Mouse (Mus musculus) layer of hippocampus, postnatal 10 days (tissue): ENCODE data around the gene Vamp3. TPM values are rescaled to one million over a fixed set of nuclear protein-coding genes. Genes with fewer than 3 reads are reported as not detected.
"Not testable (repeated sequence)": the region's sequence is repeated elsewhere in the genome, so short reads cannot be mapped to it uniquely, and the experiment has no call there.

Source experiments
- DNase-seq, 2 experiments: peaks; one replicate each; pipeline ENCODE4 v3.0.0; 2021; ENCODE audit warnings: low spot score in 2 of 2
- total RNA-seq, 2 experiments: library from RNA; stranded (reverse); gene quantifications; 2 replicates each; pipeline ENCODE4 v1.2.3; 2021

Gene Vamp3
- total RNA-seq, 2 experiments from 2014 or later: 33.0 to 35.5 TPM

- no peak for DNase-seq
Measured at GRCm38 (mm10) chr4:151046524-151046923, 11.2 kb downstream of the Vamp3 start.

DNA sequence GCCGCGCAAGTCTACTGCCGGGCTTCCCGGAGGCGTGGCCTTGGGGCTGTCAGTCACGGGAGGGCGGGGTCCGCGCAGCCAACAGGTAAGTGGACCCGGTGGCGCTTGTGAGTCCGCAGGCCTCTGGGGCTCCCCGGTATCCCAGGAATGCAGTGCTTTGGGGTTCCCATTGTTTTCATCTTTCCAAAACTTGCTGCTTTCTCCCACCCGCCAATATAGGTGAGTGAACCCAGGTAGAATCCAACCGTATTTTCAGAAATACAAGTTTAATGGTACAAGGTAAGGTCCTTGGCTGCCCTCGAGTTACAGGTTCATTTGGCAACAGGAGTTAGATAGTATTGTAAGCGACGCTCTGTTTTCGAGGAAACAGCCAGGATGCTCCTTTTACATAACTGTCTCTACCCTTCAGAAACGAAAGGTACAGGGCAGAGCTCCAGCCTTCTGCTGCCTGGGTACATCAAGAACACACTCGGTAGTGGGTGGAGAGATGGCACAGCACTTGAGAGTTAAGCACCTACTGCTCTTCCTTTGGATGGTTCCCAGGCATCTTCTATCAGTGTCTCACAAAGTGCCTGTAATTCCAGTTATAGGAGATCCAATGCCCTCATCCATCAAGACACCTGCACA is 12.7 kb downstream of the Vamp3 start:
- peak in 1 of 2 experiments; percentile 33 for DNase-seq

DNA sequence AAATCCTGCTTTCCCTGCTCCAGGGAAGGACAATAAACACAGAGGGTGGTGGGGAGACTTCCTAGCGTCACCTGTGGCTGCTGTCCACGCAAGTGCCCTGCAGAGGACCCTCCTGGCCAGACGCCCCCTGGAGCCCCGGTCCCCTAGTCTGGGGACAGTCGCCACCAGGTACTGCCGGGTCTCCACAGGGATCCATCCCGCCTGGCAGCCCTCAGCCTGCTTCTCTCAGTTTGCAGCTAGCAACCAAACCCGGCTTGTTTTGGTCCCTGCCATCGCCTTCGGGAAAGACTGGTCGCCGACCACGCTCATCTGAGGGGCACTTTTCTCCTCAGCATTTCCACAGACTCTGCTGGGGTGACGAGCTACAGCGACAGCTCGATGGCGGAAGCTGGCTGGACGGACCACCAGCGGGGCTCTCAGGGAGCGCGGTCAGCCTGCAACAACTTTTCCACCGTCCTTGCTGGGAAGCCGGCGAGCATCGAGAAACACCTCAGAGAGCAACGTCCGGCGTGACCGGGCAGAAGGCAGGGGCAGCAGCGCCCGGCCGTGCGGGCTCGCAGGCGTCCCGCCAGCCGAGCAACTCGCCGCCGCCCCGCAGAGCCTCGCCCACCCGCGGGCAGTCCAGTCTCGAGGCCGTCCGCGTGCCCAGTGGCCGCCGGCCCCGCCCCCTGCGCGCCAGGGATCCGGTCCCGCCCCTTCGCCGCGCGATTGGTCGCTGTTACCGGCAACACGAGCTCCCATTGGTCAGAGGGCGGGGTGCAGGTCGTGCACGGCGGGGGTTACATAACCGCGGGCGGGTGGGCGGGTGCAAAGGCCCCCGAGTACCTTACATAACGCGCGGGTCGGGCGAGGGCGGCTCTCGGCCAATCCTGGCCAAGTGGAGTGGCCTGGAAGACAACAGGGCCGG is 13.5 kb downstream of the Vamp3 start, which contains the start of gene Per3:
TSS of gene Per3 (minus strand) at position 629 of the 907 bp plus-strand sequence.
- DNase-seq: peak; percentile 97 to 99

DNA sequence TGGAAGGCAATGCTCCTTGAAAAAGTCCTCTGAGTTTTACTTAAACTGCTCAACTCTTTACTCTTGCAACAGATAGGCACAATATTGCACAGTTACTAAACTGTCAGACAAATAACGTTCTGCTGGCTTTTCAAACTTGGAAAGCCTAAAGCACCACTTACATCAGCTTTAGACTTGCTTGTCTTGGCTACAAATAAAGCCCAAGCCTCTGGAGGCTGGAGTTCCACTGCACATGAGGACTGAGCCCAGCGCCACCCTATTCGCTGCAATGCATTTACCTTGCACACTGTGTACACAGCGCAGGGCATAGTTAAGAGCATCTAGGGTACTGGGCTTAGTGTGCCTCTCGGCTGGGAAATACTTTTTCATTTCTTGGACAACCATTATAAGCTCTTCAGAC is 14.5 kb downstream of the Vamp3 start:
- no peak for DNase-seq

GRCm38 (mm10) chr4:151041506-151041905 is 16.3 kb downstream of the Vamp3 start:
- no peak for DNase-seq

DNA sequence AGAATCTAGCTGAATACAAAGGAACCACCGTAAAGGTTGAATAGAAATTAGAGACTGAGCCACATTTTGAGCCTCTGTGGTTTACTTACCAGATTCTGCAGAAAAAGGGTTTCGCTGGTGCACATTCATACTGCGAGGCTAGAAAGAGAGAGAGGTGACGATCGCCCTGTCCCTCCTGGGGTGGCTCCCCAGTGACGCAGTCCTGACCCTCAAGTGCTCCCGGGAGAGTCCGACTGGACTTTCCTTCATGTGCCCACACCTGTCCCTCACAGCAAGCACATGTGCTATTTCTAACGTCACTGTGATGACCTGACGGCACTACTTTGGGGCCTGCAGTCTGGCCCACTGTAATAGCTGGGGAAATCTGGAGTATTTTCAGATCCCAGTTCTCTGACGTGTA is 20.0 kb downstream of the Vamp3 start:
- no peak for DNase-seq

- DNase-seq: no peak
Measured at GRCm38 (mm10) chr4:151036521-151036920, 21.2 kb downstream of the Vamp3 start.

DNA sequence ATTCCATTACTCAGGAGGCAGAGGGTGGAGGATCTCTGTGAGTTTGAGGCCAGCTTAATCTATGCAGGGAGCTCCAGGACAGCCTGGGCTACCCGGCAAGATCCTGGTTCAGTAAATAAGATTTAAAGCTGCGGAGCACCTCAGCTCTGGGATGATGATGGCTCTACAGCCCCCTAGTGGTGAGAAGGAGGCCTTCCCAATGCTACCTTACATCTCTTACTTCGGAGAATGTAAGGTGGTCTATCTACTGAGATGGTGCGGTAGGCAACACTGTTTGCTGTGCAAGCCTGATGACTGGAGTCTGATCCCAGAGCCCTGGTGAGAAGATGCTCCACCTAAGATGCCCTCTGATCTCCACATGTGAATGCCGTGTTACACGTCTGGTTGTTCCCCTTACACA is 30.8 kb downstream of the Vamp3 start:
- DNase-seq: no peak

DNA sequence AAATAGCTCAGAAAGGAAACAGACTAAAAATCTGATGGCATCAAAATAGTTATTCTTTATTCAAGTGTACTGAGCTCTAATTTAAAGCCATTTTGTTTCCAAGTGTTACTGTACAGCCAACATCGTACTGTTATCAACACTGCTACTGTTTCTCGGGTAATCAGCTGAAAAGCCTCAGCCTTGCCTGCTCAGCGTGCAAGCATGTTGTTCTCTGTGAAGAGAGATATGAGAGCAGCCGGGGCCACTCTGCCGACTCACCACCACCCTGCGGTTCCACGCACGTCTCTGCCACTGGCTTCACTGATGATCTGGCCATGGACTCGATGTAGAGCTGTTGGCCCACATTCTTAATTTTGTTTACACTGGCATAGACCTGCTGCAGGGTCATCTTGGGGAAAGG is 33.6 kb downstream of the Vamp3 start:
- no peak for DNase-seq

- DNase-seq: not testable (repeated sequence)
Measured at GRCm38 (mm10) chr4:151017356-151017755, 40.4 kb downstream of the Vamp3 start.

- DNase-seq: no peak
Measured at GRCm38 (mm10) chr4:151015946-151016345, 41.8 kb downstream of the Vamp3 start.

DNA sequence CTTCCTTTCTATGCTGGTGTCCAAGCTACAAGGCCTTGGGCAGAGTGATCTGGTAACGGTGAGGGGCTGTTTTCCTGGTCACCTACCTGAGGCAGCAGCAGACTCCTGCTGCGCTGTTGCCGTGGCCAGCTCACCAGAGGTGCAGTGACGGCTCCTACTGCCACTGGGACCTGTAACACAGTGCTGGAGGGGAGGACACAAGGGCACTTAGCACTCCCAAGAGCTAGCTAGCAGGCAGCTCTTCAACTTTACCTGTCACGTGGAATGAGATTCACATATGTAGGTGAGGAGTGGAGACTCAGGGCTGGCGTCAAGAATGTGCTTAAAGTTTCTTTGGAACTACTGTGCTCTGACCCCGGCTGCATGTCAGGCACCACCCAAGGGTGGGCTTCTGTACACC is 47.4 kb downstream of the Vamp3 start:
- DNase-seq: no peak

DNA sequence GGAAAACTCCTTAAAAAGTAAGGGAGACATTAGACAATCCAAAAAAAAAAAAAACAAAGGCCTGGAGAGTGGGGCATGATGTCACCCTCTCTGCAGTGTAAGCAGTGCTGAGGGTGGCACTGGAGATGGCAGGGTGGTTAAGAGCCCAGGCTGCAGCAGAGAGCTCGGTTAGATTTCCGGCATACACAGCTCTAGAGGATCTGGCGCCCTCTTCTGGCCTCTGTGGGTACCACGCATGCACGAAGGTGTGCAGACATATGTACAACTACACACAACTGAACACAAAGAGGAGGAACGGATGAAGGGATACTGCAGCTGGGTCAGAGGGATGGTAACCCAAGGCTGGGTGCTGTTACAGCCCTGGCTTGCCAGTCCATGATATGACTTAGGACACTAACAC is 50.8 kb downstream of the Vamp3 start:
- DNase-seq: peak; percentile 65 to 66

- DNase-seq: no peak
Measured at GRCm38 (mm10) chr4:151005656-151006318, 52.0 kb downstream of the Vamp3 start.

GRCm38 (mm10) chr4:151001397-151001796 is 56.4 kb downstream of the Vamp3 start:
- DNase-seq: no peak

- DNase-seq: no peak
Measured at GRCm38 (mm10) chr4:150998626-150999025, 59.1 kb downstream of the Vamp3 start.

Other genes starting within 250 kb of the Vamp3 start
- 10 to 100 TPM; 25.3 to 31.0 TPM for gene Errfi1, start 204.0 kb downstream of the Vamp3 start, total RNA-seq
- 100 to 1,000 TPM; 253 to 269 TPM for gene Park7, start 143.5 kb downstream of the Vamp3 start, total RNA-seq
- under 1 TPM; 0.38 to 0.39 TPM for gene Tnfrsf9, start 143.4 kb downstream of the Vamp3 start, total RNA-seq
- not detected for gene Uts2, start 60.9 kb downstream of the Vamp3 start, total RNA-seq
- 10 to 100 TPM; 13.2 to 15.2 TPM for gene Per3, start 13.3 kb downstream of the Vamp3 start, total RNA-seq
- not detected for gene Gm13090, start 31.6 kb upstream of the Vamp3 start, total RNA-seq